Mouse (Mus musculus) small intestine, adult 10 weeks (tissue): Measurements from ENCODE around the gene Arhgap15. TPM values are rescaled to one million over a fixed set of nuclear protein-coding genes. Genes with fewer than 3 reads are reported as not detected.

Experiments used
- polyA plus RNA-seq: library from polyadenylated mRNA; stranded (reverse); fragments of 350-450 nt; fragmentation: Illumina TruSeq; extraction: RNeasy Lipid Tissue Mini Kit (QIAGEN cat#74804); gene quantifications from one replicate; pipeline ENCODE4 v1.2.3, GENCODE M21; 2014; ENCODE audit warnings: low replicate concordance

Arhgap15 gene
- 6.9 TPM for polyA plus RNA-seq

DNA sequence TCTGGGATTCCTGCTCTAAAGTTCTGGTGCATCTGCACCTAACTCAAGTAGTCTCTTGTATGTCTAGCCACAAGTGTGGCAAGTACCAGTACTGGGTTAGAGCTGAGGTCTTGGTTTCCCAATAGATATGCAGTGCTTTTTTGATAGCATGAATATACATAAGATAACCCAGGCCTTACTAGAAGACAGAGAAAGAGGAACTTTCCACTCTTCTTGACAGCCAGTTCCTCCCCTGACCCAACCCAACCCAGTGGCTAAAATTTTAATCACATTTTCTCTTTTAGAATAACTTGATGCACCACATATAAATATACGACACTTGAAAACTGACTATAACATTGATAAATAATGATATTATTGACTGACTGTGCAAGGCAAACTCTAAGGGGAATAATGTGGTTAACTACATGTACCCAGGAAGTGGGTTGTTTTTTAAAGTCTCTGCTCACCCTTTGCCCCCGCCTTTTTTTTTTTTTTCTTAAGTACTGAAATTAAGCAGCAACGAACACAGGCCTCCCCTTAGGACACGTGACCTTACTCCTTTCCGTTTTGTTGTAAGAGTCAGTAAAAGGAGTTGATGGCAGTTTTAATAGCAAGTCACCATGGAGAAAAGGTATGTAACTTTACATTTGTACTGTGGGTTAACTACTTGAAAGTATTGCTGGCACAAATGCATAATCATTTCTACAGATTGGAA lies at the start of gene Arhgap15:
Gene Arhgap15 (plus strand): TSS at position 538 of the 697 bp plus-strand sequence.

Other genes with a start within 250 kb of the Arhgap15 start
- gene Kynu, start 193.5 kb upstream of the Arhgap15 start, polyA plus RNA-seq: 7.2 TPM